Mouse (Mus musculus): ENCODE measurements at regions not wholly inside any gene's neighbourhood (a gene's known extent, or its start where the extent isn't known, plus 50 kb on each side); places are given as distances from the start of the nearest gene placed in this dataset.
A peak's percentile ranks its signal among the peaks of the same experiment; 100 is the strongest.

DNA sequence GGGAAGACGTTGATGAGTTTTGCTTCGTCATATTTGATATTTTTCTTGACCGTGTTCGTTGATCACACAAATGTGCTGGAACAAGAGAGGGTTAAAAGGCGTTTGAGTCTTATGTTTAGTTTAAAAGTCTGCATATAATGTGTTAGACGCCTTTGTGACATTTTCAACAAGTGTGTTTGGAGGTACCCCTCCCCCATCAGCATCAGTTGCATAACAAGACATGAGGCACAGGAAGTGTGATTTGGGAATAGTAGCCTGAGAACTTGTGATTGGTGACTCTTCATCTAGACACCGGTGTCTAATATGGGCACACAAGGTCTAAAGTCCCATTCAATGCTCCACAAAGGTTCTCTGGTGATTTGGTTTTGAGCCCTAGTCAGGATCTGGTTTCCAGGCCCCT, 76.1 kb upstream of the Arhgap21 start:
- DNase-seq (ENCODE audit: low read depth, low spot score), result no peak

DNA sequence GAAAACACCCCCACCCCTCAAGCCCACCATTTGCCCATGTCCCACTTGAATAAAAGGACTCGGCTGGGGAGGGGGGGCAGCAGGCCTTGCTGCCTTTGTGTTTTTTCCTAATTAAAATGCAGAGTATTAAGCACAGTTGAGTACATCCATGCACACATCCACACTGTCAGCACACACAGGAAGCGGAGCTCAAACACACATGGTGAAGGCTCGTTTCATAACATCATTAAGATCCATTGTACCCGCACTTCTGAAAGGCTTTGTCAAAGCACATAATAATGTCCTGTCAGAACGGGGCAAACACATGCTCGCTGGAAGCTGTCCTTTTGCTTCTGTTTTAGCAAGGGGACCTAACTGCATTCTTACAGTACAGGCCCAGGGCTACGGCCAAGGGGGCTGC, 75.3 kb upstream of the Arhgap21 start:
- DNase-seq (ENCODE audit: low read depth, low spot score), result peak; percentile 33

DNA sequence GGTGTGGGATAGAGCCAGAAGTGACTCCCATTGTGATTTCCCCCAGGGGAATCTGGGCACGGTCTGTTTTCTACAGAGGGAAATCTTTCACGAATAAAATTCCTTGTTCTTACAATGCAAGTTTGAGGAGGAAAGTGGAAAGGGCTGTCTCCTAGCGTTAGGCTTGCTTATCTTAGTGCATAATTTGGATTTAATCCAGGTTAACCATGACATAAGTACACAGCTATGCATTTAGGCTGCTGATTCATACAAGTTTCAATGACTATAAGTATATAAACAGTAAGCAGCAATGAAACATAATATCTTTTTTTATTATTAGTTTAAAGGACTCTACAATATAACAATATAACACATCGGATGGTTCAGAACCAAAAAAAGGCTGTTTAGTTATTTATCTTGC, 74.6 kb upstream of the Arhgap21 start:
- DNase-seq (ENCODE audit: low read depth, low spot score), result no peak

DNA sequence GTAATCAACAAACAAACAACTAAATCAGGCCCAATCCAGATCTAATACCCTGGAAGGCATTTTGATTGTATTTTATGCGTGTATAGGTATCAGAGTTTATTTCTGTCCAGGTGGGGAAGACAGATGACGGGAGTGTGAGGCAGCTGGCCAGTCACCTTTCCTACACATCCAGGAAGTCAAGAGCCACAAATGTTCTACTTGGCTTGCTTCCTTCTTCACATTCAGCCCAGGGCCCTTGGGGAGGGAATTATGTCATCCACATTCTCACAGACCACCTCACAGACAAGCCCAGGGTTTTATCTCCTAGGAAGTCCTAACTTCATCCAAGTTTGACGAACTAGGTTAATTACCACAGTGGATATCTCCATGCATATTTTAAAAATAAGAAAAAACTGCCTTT, 68.9 kb upstream of the Arhgap21 start:
- DNase-seq (ENCODE audit: low read depth, low spot score), result peak; percentile 12

DNA sequence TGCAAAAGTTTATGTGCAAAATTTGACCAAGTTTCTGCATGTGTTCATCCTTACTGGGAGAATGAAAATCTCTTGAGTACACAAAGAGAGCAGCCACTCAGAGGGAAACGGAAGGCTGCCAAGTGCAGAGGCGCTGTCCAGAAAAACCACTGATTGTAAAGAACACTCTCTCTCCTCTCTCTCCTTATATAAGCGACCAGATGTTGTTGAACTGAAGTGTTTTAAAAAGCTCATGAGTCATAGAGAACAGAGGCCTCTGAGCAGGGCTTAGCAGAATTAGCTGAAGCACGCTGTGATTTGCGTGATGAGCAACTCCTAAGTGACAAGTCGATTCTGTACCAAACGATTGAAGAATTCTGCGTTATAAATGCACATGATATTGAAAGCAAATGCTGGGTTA, 68.5 kb upstream of the Arhgap21 start:
- DNase-seq (ENCODE audit: low read depth, low spot score), result peak; percentile 94

DNA sequence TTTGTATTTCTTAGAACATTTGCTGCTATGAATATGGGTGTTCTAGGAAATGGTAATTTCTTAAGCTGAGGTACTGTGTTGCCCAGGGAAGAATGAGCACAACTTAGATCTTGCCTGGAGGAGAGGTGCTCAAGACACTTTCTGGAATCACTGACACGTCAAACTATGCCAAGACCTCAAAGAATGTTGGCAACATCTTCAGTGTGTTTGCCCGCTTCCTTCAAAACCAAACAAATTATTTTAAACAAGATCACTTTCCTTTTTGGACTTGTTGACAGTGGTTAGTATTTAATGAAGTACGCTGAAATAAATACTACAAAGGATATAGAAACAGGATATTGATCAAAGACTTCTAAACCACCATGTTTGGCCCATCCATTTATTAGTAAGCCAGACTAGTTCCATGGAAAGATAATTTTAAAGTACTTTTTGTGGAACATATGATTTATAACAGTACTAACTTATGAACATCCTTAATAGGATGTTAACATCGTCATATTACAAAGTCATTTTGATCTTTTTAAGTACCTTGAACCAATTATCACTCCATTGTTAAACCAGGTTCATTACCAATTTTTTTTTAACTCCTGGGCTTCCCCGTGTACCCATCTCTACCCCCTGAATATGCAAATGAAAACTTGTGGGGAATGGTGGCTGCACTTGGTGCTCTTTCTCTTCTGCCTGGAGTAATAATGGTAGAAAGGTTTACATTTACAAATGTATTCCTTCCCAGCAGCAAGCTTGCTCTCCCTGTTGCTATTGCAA, 67.4 kb upstream of the Arhgap21 start:
- DNase-seq (ENCODE audit: low read depth, low spot score), result no peak

DNA sequence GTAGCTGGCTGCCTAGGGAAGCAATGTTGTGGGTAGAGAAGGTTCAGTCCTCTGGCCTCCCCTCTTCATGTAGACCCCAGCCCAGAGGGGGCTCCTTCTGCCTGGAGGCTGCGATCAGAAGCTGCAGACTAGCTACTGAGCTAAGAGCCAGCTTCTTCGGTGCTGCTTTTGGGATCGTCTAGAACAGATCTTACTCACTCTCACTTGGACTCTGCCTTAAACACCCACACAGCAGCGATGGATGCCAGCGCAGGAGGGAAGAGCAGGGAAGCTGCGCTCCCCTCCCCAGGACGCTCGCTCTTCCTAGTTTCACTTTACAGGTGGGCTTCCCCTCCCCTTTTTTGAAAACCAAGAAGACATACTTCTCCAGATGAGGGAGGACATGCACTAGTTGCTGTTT, 66.0 kb upstream of the Arhgap21 start:
- DNase-seq (ENCODE audit: low read depth, low spot score), result peak; percentile 91

DNA sequence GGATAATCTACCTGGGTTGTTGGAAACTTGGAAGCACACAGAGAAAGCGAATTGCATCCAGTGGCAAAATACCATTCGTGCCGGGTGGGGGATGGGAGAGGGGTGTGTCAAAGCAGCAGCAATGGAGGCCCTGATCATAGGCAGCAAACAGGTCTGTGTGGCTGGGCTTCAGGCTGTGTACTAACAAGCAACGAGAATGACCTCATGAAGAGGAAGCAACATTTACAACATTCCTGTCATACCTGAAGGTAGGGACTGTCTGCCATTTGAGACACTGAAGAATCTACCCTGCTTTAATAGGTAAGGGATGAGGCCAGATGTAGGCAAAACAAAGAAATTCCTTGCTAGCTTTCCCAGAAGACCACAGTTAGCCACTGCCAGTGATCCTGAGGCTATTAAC, 62.0 kb upstream of the Arhgap21 start:
- DNase-seq (ENCODE audit: low read depth, low spot score), result no peak

DNA sequence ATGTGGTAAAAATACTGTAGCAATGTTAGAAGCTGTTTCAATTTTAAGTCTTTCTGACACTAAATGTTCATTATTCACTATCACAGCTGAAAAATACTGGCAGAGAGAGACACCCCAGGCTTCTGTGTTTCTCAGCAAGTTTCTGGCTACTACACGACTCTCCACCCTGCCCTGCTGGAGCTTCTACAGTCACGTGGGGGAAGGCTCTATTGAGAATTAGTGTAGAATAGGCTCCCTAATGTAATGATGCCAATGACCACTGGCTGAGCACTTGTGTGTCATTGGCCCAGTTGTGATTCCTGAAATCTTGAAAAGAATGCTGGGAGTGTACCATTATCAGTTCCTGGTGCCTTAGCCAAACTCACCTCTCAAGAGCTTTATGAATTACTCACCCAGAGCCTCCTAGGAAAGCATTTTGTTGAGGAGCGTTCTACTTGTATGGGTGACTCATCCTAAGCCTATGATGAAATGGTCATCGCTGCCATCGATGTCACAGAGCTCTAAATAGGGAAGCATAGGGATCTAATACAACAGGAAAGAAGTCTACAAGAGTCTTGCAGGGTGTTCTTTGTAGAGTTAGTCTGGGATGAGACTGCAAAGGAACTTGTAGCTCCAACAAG, 60.8 kb upstream of the Arhgap21 start:
- peak; percentile 43 for DNase-seq (ENCODE audit: low read depth, low spot score)

DNA sequence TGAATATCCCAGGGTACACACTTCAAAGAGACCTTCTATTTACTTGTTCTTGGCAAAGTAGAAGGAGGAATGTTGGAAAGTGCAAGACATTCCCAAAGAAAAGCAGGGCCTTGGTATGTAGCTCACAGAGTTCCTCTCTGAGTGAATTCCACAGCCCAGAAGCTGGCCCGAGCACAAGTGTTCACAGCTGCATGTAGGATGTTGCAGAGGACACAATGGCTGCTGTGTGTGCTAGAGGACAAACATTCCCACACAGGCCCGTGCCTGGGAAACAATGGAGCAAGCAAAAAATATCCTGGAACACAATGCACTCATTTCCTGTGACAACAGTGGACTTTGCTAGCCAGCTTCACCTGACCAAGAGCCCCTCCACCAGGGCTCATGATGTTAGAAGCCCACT, 59.9 kb upstream of the Arhgap21 start:
- peak; percentile 93 for DNase-seq (ENCODE audit: low read depth, low spot score)

DNA sequence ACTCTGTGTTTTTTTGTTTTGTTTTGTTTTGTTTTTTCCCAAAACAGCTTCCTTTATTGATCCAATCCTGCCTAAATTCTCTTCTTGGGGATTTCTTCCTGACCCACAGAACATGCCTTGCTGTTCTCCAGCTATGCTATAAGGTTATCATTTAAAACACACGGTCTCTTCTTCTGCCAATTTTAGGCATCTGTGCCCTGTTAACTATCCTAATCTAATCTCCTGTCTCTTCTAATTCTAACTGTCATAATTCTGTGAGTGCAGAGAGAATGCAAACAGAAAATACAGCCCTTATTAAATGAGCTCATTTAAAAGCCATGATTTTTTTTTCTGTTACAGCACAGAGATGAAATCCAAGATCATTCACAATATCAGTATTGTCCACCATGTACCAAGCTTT, 49.9 kb upstream of the Arhgap21 start:
- DNase-seq (ENCODE audit: low read depth, low spot score), result no peak

Data from brain, adult 2 months (tissue).